Mouse (Mus musculus) stomach, embryonic 15.5 days (tissue): ENCODE measurements at regions not wholly inside any gene's neighbourhood (a gene's known extent, or its start where the extent isn't known, plus 50 kb on each side); places are given as distances from the start of the nearest gene placed in this dataset.

Experiments used
- ATAC-seq: fragments of 200-750 bp; cut with Nextera tagmentation; 2 replicates; pipeline ENCODE4 v1.8.0; 2017; ENCODE audit warnings: low read depth, moderate number of reproducible peaks, moderate TSS enrichment; ENCODE audit not compliant: insufficient read depth, low FRiP score
- H3K27ac ChIP-seq: fragments of 300-500 bp; sonication (generic); 2 replicates; pipeline ENCODE4 v1.5.1; 2015; ENCODE audit warnings: mild to moderate bottlenecking, inconsistent platforms
- H3K27me3 ChIP-seq: fragments of 300-500 bp; sonication (generic); replicated peaks from 2 replicates; pipeline ENCODE4 v1.6.1; 2015; ENCODE audit warnings: inconsistent platforms
- H3K36me3 ChIP-seq: fragments of 300-500 bp; sonication (generic); 2 replicates; pipeline ENCODE4 v1.6.1; 2015; ENCODE audit warnings: inconsistent platforms
- H3K4me1 ChIP-seq: fragments of 300-500 bp; sonication (generic); 2 replicates; pipeline ENCODE4 v1.6.1; 2015; ENCODE audit warnings: inconsistent platforms
- H3K4me2 ChIP-seq: fragments of 300-500 bp; sonication (generic); 2 replicates; pipeline ENCODE4 v1.6.1; 2015; ENCODE audit warnings: mild to moderate bottlenecking, inconsistent platforms
- H3K4me3 ChIP-seq: fragments of 300-500 bp; sonication (generic); replicated peaks from 2 replicates; pipeline ENCODE4 v1.5.1; 2015; ENCODE audit warnings: inconsistent platforms
- H3K9ac ChIP-seq: fragments of 300-500 bp; sonication (generic); 2 replicates; pipeline ENCODE4 v1.6.1; 2015; ENCODE audit warnings: inconsistent platforms
- H3K9me3 ChIP-seq: fragments of 300-500 bp; sonication (generic); 2 replicates; pipeline ENCODE4 v1.6.1; 2016; ENCODE audit warnings: inconsistent platforms
- WGBS: fragments of 180-500 bp; shearing (Covaris S2); methylation state at CpG from one replicate; pipeline ENCODE4 v1.1.7; 2015; 5-methylcytosine and 5-hydroxymethylcytosine counted together

- Histone ChIP-seq H3K27ac (no peak overlapping the region), H3K4me1 (0 out of 2 replicates have a peak, but pooled peaks cover 11% of the 10 kb centered on the region), H3K27me3 (no peaks in the 10 kb centered on the region), H3K4me2 (no peak overlapping the region), H3K4me3 (no peak overlapping the region), H3K9me3 (no peaks in the 10 kb centered on the region), H3K9ac (no peak overlapping the region), H3K36me3 (no peaks in the 10 kb centered on the region)
- WGBS, result 88% methylated on average over 15 of the region's 15 CpGs
- ATAC-seq, result no peak
Observed at GRCm38 (mm10) chr3:121902246-121902645, 50.1 kb upstream of the Arhgap29 start.

- 62% methylated on average over 8 of the region's 8 CpGs for WGBS
- no peaks in the 10 kb centered on the region for H3K36me3 ChIP-seq
- no peak for ATAC-seq
Observed at GRCm38 (mm10) chr3:121900429-121900844, 51.9 kb upstream of the Arhgap29 start.

GRCm38 (mm10) chr3:121897821-121898574, 54.3 kb upstream of the Arhgap29 start:
- no peak overlapping the region for H3K4me2 ChIP-seq
- no peaks in the 10 kb centered on the region for H3K9me3 ChIP-seq
- no peaks in the 10 kb centered on the region for H3K36me3 ChIP-seq
- H3K4me1 ChIP-seq, result 0 out of 2 replicates have a peak, but pooled peaks cover 4% of the 10 kb centered on the region
- no peak overlapping the region for H3K4me3 ChIP-seq
- no peak; the same call in 1 of the 2 replicates for ATAC-seq
- no peak overlapping the region for H3K9ac ChIP-seq
- H3K27me3 ChIP-seq, result no peaks in the 10 kb centered on the region
- no peak overlapping the region for H3K27ac ChIP-seq
- WGBS, result 54% methylated on average over 14 of the region's 14 CpGs

More at GRCm38 (mm10) chr3:121900429-121900844, 51.9 kb upstream of the Arhgap29 start:
- Histone ChIP-seq H3K4me3 (no peak overlapping the region), H3K4me1 (0 out of 2 replicates have a peak, but pooled peaks cover 8% of the 10 kb centered on the region), H3K27me3 (no peaks in the 10 kb centered on the region), H3K9me3 (no peaks in the 10 kb centered on the region), H3K4me2 (no peak overlapping the region), H3K27ac (no peak overlapping the region), H3K9ac (no peak overlapping the region)

- H3K9ac ChIP-seq, result no peak overlapping the region
- no peaks in the 10 kb centered on the region for H3K9me3 ChIP-seq
- no peaks in the 10 kb centered on the region for H3K27me3 ChIP-seq
- H3K4me2 ChIP-seq, result no peak overlapping the region
- no peaks in the 10 kb centered on the region for H3K36me3 ChIP-seq
- 65% methylated on average over 7 of the region's 7 CpGs for WGBS
- H3K4me3 ChIP-seq, result no peak overlapping the region
- ATAC-seq, result no peak
- no peaks in the 10 kb centered on the region; the same call in 1 of the 2 replicates for H3K4me1 ChIP-seq
- H3K27ac ChIP-seq, result no peak overlapping the region
Observed at GRCm38 (mm10) chr3:121893606-121894005, 58.7 kb upstream of the Arhgap29 start.

GRCm38 (mm10) chr3:121892675-121893074, 59.7 kb upstream of the Arhgap29 start:
- ATAC-seq, result no peak
- 86% methylated on average over 3 of the region's 3 CpGs for WGBS

GRCm38 (mm10) chr3:121891338-121891737, 61.0 kb upstream of the Arhgap29 start:
- H3K4me2 ChIP-seq, result peak overlapping the region; percentile 13; the same call in 1 of the 2 replicates
- H3K9me3 ChIP-seq, result no peaks in the 10 kb centered on the region
- no peak overlapping the region for H3K27ac ChIP-seq
- no peak for ATAC-seq
- H3K4me1 ChIP-seq, result peaks cover 4% of the 10 kb centered on the region; the same call in 1 of the 2 replicates
- no peaks in the 10 kb centered on the region for H3K27me3 ChIP-seq
- H3K36me3 ChIP-seq, result no peaks in the 10 kb centered on the region
- H3K9ac ChIP-seq, result no peak overlapping the region
- WGBS, result 33% methylated on average over 9 of the region's 9 CpGs
- no peak overlapping the region for H3K4me3 ChIP-seq

More at GRCm38 (mm10) chr3:121892675-121893074, 59.7 kb upstream of the Arhgap29 start:
- Histone ChIP-seq H3K36me3 (no peaks in the 10 kb centered on the region), H3K4me3 (no peak overlapping the region), H3K9ac (no peak overlapping the region), H3K27ac (no peak overlapping the region), H3K4me2 (no peak overlapping the region), H3K4me1 (no peaks in the 10 kb centered on the region; the same call in 1 of the 2 replicates), H3K27me3 (no peaks in the 10 kb centered on the region), H3K9me3 (no peaks in the 10 kb centered on the region)

- no peak overlapping the region for H3K4me3 ChIP-seq
- WGBS, result 45% methylated on average over 5 of the region's 5 CpGs
- no peak for ATAC-seq
- H3K27me3 ChIP-seq, result no peaks in the 10 kb centered on the region
- H3K9me3 ChIP-seq, result no peaks in the 10 kb centered on the region
- no peaks in the 10 kb centered on the region for H3K36me3 ChIP-seq
- H3K9ac ChIP-seq, result no peak overlapping the region
- H3K4me2 ChIP-seq, result no peak overlapping the region
- H3K27ac ChIP-seq, result no peak overlapping the region
- H3K4me1 ChIP-seq, result peaks cover 4% of the 10 kb centered on the region; the same call in 1 of the 2 replicates
Observed at GRCm38 (mm10) chr3:121890563-121890962, 61.8 kb upstream of the Arhgap29 start.

- 22% methylated on average over 15 of the region's 15 CpGs for WGBS
- Histone ChIP-seq H3K36me3 (no peaks in the 10 kb centered on the region), H3K27ac (no peak overlapping the region), H3K4me2 (peak overlapping the region; percentile 30), H3K4me1 (peaks cover 4% of the 10 kb centered on the region; the same call in 1 of the 2 replicates), H3K27me3 (no peaks in the 10 kb centered on the region), H3K9ac (no peak overlapping the region), H3K4me3 (no peak overlapping the region), H3K9me3 (no peaks in the 10 kb centered on the region)
- ATAC-seq, result no peak
Observed at GRCm38 (mm10) chr3:121886870-121887605, 65.3 kb upstream of the Arhgap29 start.

GRCm38 (mm10) chr3:121886309-121886708, 66.0 kb upstream of the Arhgap29 start:
- no peak overlapping the region for H3K9ac ChIP-seq
- no peak overlapping the region for H3K27ac ChIP-seq
- ATAC-seq, result no peak
- 60% methylated on average over 10 of the region's 10 CpGs for WGBS
- H3K27me3 ChIP-seq, result no peaks in the 10 kb centered on the region
- peaks cover 4% of the 10 kb centered on the region; the same call in 1 of the 2 replicates for H3K4me1 ChIP-seq
- no peak overlapping the region for H3K4me3 ChIP-seq
- no peaks in the 10 kb centered on the region for H3K36me3 ChIP-seq
- H3K9me3 ChIP-seq, result no peaks in the 10 kb centered on the region
- H3K4me2 ChIP-seq, result peak overlapping the region; percentile 30; the same call in 1 of the 2 replicates

GRCm38 (mm10) chr3:121885265-121886178, 66.8 kb upstream of the Arhgap29 start:
- Histone ChIP-seq H3K4me1 (0 out of 2 replicates have a peak, but pooled peaks cover 4% of the 10 kb centered on the region), H3K27me3 (no peaks in the 10 kb centered on the region), H3K4me2 (no peak overlapping the region), H3K27ac (no peak overlapping the region), H3K36me3 (no peaks in the 10 kb centered on the region), H3K4me3 (no peak overlapping the region), H3K9me3 (no peaks in the 10 kb centered on the region), H3K9ac (no peak overlapping the region)
- WGBS, result 29% methylated on average over 10 of the region's 10 CpGs
- ATAC-seq, result no peak
